In genomic region chr4:65495705-65496462, GRCm38 (mm10) we compare ENCODE assay signal across 10 mouse cellular contexts.
DNase-seq lines count a peak whose midpoint lies in the region; ATAC-seq lines count a peak whose summit lies in the region.
"Had no signal": no experiment of that assay in that cellular context is flagged by ENCODE, and none has a peak within 500 bp of the region (broad histone marks: within the 10 kb centered on the region; RNA-seq: fewer than 3 reads in every experiment).

No protein-coding gene starts in this region.

- ATAC-seq in hindbrain, embryonic 11.5 days (ENCODE audit: low FRiP score) = peak; percentile 48
- no peak for ATAC-seq in hindbrain, embryonic 14.5 days (ENCODE audit: low FRiP score)
- ATAC-seq in embryonic facial prominence, embryonic 12.5 days (ENCODE audit: insufficient number of reproducible peaks, insufficient read depth, low FRiP score, low TSS enrichment) = peak; percentile 47; the same call in 1 of the 2 replicates
- ATAC-seq in forebrain, embryonic 14.5 days = peak; percentile 31
- peak; percentile 6 for ATAC-seq in midbrain, embryonic 13.5 days
- ATAC-seq: inflammation-experienced regulatory T-cells, adult 6 months had no signal

- no peak overlapping the region for H3K9ac ChIP-seq in hindbrain, embryonic 11.5 days (ENCODE audit: low read depth, low read length)
- H3K9ac ChIP-seq in hindbrain, embryonic 14.5 days = no peak overlapping the region
- H3K9ac ChIP-seq in embryonic facial prominence, embryonic 12.5 days = no peak overlapping the region
- H3K9ac ChIP-seq in forebrain, embryonic 14.5 days (ENCODE audit: low read length) = no peak overlapping the region
- no peak overlapping the region for H3K9ac ChIP-seq in midbrain, embryonic 13.5 days (replicated peaks)
- H3K9ac ChIP-seq: heart, embryonic 13.5 days; liver, embryonic 14.5 days had no signal

- DNase-seq in hindbrain, embryonic 11.5 days (ENCODE audit: low spot score) = no peak
- no peak for DNase-seq in hindbrain, embryonic 14.5 days (ENCODE audit: low spot score)
- no peak for DNase-seq in forebrain, embryonic 14.5 days (ENCODE audit: low spot score)
- DNase-seq in adrenal gland, adult 8-10 months = no peak
- DNase-seq in retina, postnatal 1 day = no peak

- H3K4me2 ChIP-seq in hindbrain, embryonic 11.5 days (replicated peaks; ENCODE audit: low read depth, low read length) = no peak overlapping the region
- no peak overlapping the region for H3K4me2 ChIP-seq in hindbrain, embryonic 14.5 days (replicated peaks)
- H3K4me2 ChIP-seq in embryonic facial prominence, embryonic 12.5 days (replicated peaks) = no peak overlapping the region
- no peak overlapping the region for H3K4me2 ChIP-seq in forebrain, embryonic 14.5 days (ENCODE audit: low read length)
- no peak overlapping the region for H3K4me2 ChIP-seq in midbrain, embryonic 13.5 days (replicated peaks)
- H3K4me2 ChIP-seq: heart, embryonic 13.5 days had no signal

- H3K4me3 ChIP-seq in hindbrain, embryonic 11.5 days (ENCODE audit: low read depth, low read length) = no peak overlapping the region
- H3K4me3 ChIP-seq in hindbrain, embryonic 14.5 days (replicated peaks; ENCODE audit: low read length) = no peak overlapping the region
- H3K4me3 ChIP-seq in embryonic facial prominence, embryonic 12.5 days = no peak overlapping the region
- no peak overlapping the region for H3K4me3 ChIP-seq in forebrain, embryonic 14.5 days (ENCODE audit: low read depth, low read length)
- H3K4me3 ChIP-seq in midbrain, embryonic 13.5 days (replicated peaks) = no peak overlapping the region
- H3K4me3 ChIP-seq: heart, embryonic 13.5 days had no signal

- H3K9me3 ChIP-seq in hindbrain, embryonic 11.5 days (ENCODE audit: control insufficient read depth, low read length) = no peaks in the 10 kb centered on the region
- H3K9me3 ChIP-seq in hindbrain, embryonic 14.5 days (ENCODE audit: control insufficient read depth, low read length) = no peaks in the 10 kb centered on the region
- H3K9me3 ChIP-seq in embryonic facial prominence, embryonic 12.5 days = no peaks in the 10 kb centered on the region
- H3K9me3 ChIP-seq in forebrain, embryonic 14.5 days (replicated peaks; ENCODE audit: control insufficient read depth, low read length) = no peaks in the 10 kb centered on the region
- no peaks in the 10 kb centered on the region for H3K9me3 ChIP-seq in midbrain, embryonic 13.5 days
- H3K9me3 ChIP-seq: heart, embryonic 13.5 days had no signal

- WGBS in hindbrain, embryonic 11.5 days = 70% methylated on average over 6 of the region's 6 CpGs
- 69% methylated on average over 6 of the region's 6 CpGs for WGBS in hindbrain, embryonic 14.5 days
- 75% methylated on average over 6 of the region's 6 CpGs for WGBS in embryonic facial prominence, embryonic 12.5 days
- WGBS in forebrain, embryonic 14.5 days = 67% methylated on average over 6 of the region's 6 CpGs
- 71% methylated on average over 6 of the region's 6 CpGs for WGBS in midbrain, embryonic 13.5 days

- H3K27me3 ChIP-seq in hindbrain, embryonic 11.5 days (ENCODE audit: control insufficient read depth, insufficient read depth, low read length) = no peaks in the 10 kb centered on the region
- H3K27me3 ChIP-seq in hindbrain, embryonic 14.5 days (ENCODE audit: control insufficient read depth, insufficient read depth, low read length) = no peaks in the 10 kb centered on the region
- no peaks in the 10 kb centered on the region for H3K27me3 ChIP-seq in embryonic facial prominence, embryonic 12.5 days
- H3K27me3 ChIP-seq in forebrain, embryonic 14.5 days (replicated peaks; ENCODE audit: control insufficient read depth, insufficient read depth, low read length) = no peaks in the 10 kb centered on the region
- no peaks in the 10 kb centered on the region for H3K27me3 ChIP-seq in midbrain, embryonic 13.5 days
- H3K27me3 ChIP-seq: heart, embryonic 13.5 days had no signal

- H3K36me3 ChIP-seq in hindbrain, embryonic 11.5 days (ENCODE audit: control insufficient read depth, insufficient read depth, low read length) = no peaks in the 10 kb centered on the region
- H3K36me3 ChIP-seq in hindbrain, embryonic 14.5 days (replicated peaks; ENCODE audit: control insufficient read depth, insufficient read depth) = no peaks in the 10 kb centered on the region
- H3K36me3 ChIP-seq in embryonic facial prominence, embryonic 12.5 days = no peaks in the 10 kb centered on the region
- H3K36me3 ChIP-seq in forebrain, embryonic 14.5 days (ENCODE audit: control insufficient read depth, insufficient read depth, low read length) = no peaks in the 10 kb centered on the region
- H3K36me3 ChIP-seq in midbrain, embryonic 13.5 days = no peaks in the 10 kb centered on the region
- H3K36me3 ChIP-seq: heart, embryonic 13.5 days had no signal

- no peak overlapping the region for H3K27ac ChIP-seq in hindbrain, embryonic 11.5 days (ENCODE audit: low read depth, low read length)
- no peak overlapping the region for H3K27ac ChIP-seq in hindbrain, embryonic 14.5 days
- H3K27ac ChIP-seq in embryonic facial prominence, embryonic 12.5 days = no peak overlapping the region
- H3K27ac ChIP-seq in forebrain, embryonic 14.5 days (ENCODE audit: low read depth, low read length) = no peak overlapping the region
- H3K27ac ChIP-seq in midbrain, embryonic 13.5 days = peak overlapping the region; percentile 39; the same call in 1 of the 2 replicates
- H3K27ac ChIP-seq: heart, embryonic 13.5 days; liver, embryonic 14.5 days had no signal

- no peaks in the 10 kb centered on the region for H3K4me1 ChIP-seq in hindbrain, embryonic 11.5 days (replicated peaks; ENCODE audit: control insufficient read depth, insufficient read depth, low read length)
- no peaks in the 10 kb centered on the region for H3K4me1 ChIP-seq in hindbrain, embryonic 14.5 days (replicated peaks; ENCODE audit: control insufficient read depth, insufficient read depth, low read length)
- peaks cover 5% of the 10 kb centered on the region for H3K4me1 ChIP-seq in embryonic facial prominence, embryonic 12.5 days
- H3K4me1 ChIP-seq in forebrain, embryonic 14.5 days (ENCODE audit: control insufficient read depth, insufficient read depth, low read length) = no peaks in the 10 kb centered on the region
- H3K4me1 ChIP-seq in midbrain, embryonic 13.5 days (replicated peaks) = peaks cover 4% of the 10 kb centered on the region; the same call in 1 of the 2 replicates
